Mouse (Mus musculus): ENCODE measurements around the gene Rhbdd1. TPM values are rescaled to one million over a fixed set of nuclear protein-coding genes. Genes with fewer than 3 reads are reported as not detected.

The Rhbdd1 gene
- polyA plus RNA-seq, 1 experiment from 2014 or later = 12.7 TPM

DNA sequence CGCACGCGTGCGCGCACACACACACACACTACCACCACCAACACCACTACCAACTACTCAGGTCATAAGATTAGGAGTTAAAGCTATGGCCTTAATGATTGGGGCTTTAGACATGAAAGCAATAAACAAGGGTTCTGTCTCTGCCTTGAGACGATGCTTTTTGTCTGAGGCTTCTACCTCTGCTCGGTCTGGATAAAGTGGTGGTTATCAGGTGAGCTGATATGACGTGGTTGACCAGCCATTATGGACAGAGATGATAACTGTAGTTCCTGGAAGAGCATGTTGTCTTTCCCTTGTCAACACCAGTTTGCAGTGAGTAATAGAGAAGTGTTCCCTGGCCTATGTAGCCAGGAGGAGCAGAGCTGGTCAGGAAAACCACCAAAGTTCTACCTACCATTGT, 57.7 kb downstream of the Rhbdd1 start:
- no peaks in the 10 kb centered on the region for H3K4me1 ChIP-seq (ENCODE audit: control insufficient read depth, insufficient read depth, low read length)
- H3K27ac ChIP-seq (ENCODE audit: low read length) = no peak overlapping the region
- H3K4me3 ChIP-seq (ENCODE audit: low read length) = no peak overlapping the region
- H3K36me3 ChIP-seq (ENCODE audit: control insufficient read depth, insufficient read depth, low read length) = no peaks in the 10 kb centered on the region
- no peaks in the 10 kb centered on the region for H3K27me3 ChIP-seq (replicated peaks; ENCODE audit: control insufficient read depth, insufficient read depth, low read length)
- H3K9me3 ChIP-seq (ENCODE audit: control insufficient read depth, low read length) = no peaks in the 10 kb centered on the region
- H3K9ac ChIP-seq (ENCODE audit: low read depth, low read length) = no peak overlapping the region
- WGBS = 93% methylated on average over 8 of the region's 8 CpGs
- no peak overlapping the region for H3K4me2 ChIP-seq (ENCODE audit: low read depth, low read length)
- ATAC-seq = no peak

DNA sequence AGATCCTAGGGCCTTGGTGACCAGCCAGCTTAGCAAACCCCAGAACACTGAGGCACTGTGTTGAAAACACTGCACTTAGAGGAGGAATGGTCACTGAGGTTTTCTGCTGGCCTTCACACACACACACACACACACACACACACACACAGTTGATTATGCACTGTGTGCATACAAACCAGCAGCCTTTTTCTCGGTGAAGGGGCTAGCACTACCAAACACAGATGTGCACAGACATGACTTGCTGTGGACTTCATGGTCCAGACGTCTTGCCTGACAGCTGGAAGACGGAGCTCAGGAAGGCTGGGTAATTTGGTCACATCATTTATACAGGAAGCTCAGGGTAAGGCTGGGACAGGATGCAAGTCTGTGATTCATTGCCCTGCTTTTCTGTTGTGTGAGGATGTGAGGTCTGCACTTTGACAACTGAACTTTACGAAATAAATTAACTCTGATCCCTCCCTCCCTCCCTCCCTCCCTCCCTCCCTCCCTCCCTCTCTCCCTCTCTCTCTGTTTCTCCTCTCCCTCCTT, 58.6 kb downstream of the Rhbdd1 start:
- H3K4me3 ChIP-seq (ENCODE audit: low read length) = no peak overlapping the region
- ATAC-seq = no peak
- H3K36me3 ChIP-seq (ENCODE audit: control insufficient read depth, insufficient read depth, low read length) = no peaks in the 10 kb centered on the region
- H3K4me1 ChIP-seq (ENCODE audit: control insufficient read depth, insufficient read depth, low read length) = no peaks in the 10 kb centered on the region
- H3K27me3 ChIP-seq (replicated peaks; ENCODE audit: control insufficient read depth, insufficient read depth, low read length) = no peaks in the 10 kb centered on the region
- H3K9me3 ChIP-seq (ENCODE audit: control insufficient read depth, low read length) = no peaks in the 10 kb centered on the region
- H3K27ac ChIP-seq (ENCODE audit: low read length) = no peak overlapping the region
- no peak overlapping the region for H3K9ac ChIP-seq (ENCODE audit: low read depth, low read length)
- H3K4me2 ChIP-seq (ENCODE audit: low read depth, low read length) = no peak overlapping the region
- WGBS = 40% methylated on average over 4 of the region's 4 CpGs

DNA sequence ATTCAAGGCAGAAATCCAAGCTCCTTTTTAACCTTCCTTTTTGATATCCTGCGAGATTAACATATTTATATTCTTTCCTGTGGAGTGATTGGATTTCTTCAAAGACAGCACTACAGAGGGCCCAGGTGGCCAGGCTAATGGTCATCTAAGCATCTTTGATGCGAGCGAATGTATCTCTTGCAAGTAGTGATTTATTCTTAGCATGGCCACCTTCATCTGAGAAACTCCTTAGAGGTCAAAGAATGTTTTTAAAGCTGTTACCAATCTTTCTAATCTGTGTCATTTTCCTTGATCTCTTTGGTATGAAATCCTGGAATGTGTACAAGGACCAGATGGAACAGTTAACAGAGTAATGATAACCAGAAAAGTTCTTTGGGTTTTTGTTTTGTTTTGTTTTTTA, 59.2 kb downstream of the Rhbdd1 start:
- Histone ChIP-seq H3K4me3 (ENCODE audit: low read length) (no peak overlapping the region), H3K9ac (ENCODE audit: low read depth, low read length) (no peak overlapping the region), H3K4me1 (ENCODE audit: control insufficient read depth, insufficient read depth, low read length) (no peaks in the 10 kb centered on the region), H3K27ac (ENCODE audit: low read length) (no peak overlapping the region), H3K36me3 (ENCODE audit: control insufficient read depth, insufficient read depth, low read length) (no peaks in the 10 kb centered on the region), H3K4me2 (ENCODE audit: low read depth, low read length) (no peak overlapping the region), H3K27me3 (replicated peaks; ENCODE audit: control insufficient read depth, insufficient read depth, low read length) (no peaks in the 10 kb centered on the region), H3K9me3 (ENCODE audit: control insufficient read depth, low read length) (no peaks in the 10 kb centered on the region)
- no peak for ATAC-seq
- WGBS = 57% methylated on average over 3 of the region's 3 CpGs

DNA sequence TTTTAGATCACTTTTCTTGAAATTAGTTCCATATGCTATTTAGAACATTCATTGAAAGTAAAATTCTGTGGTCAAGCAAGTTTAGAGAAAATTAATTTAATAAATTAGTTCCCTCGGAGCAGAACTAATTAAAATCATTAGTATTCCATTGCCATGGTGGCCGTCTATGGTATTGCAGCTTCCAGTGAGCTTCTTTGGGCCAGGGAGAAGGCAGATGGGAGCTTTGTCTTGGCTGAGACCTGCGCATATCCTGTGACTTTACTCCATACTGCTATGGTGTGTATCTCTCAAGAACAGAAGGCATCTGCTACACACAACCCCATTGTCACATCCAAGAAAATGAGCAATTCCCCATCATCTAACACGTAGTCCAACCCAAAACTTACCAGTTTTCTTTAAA, 65.7 kb downstream of the Rhbdd1 start:
- H3K4me1 ChIP-seq (ENCODE audit: control insufficient read depth, insufficient read depth, low read length) = no peaks in the 10 kb centered on the region
- no peaks in the 10 kb centered on the region for H3K27me3 ChIP-seq (replicated peaks; ENCODE audit: control insufficient read depth, insufficient read depth, low read length)
- H3K9ac ChIP-seq (ENCODE audit: low read depth, low read length) = no peak overlapping the region
- no peak for ATAC-seq
- H3K36me3 ChIP-seq (ENCODE audit: control insufficient read depth, insufficient read depth, low read length) = no peaks in the 10 kb centered on the region
- WGBS = 81% methylated on average over 4 of the region's 4 CpGs
- H3K9me3 ChIP-seq (ENCODE audit: control insufficient read depth, low read length) = no peaks in the 10 kb centered on the region
- H3K4me2 ChIP-seq (ENCODE audit: low read depth, low read length) = no peak overlapping the region
- no peak overlapping the region for H3K27ac ChIP-seq (ENCODE audit: low read length)
- H3K4me3 ChIP-seq (ENCODE audit: low read length) = no peak overlapping the region

DNA sequence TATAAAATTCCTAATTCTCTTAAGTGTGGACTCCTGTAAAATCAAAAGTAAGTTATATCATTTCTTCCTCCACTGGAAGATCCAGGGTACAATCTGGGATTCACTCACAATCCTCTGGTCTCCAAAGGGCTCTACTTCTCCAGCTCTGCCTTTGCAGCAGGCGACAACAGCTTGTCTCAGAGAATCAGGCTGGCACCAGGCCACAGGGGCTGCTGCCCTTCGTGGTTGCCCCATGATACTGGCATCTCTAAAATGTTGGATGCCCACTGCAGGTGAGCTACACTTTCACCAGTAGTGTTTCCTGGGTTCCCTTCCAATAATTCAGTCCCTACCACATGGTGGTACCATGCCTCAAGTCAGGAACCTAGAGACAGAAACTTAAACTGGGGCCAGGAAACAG, 67.9 kb downstream of the Rhbdd1 start:
- Histone ChIP-seq H3K36me3 (ENCODE audit: control insufficient read depth, insufficient read depth, low read length) (no peaks in the 10 kb centered on the region), H3K9me3 (ENCODE audit: control insufficient read depth, low read length) (no peaks in the 10 kb centered on the region), H3K4me3 (ENCODE audit: low read length) (no peak overlapping the region), H3K27ac (ENCODE audit: low read length) (no peak overlapping the region), H3K27me3 (replicated peaks; ENCODE audit: control insufficient read depth, insufficient read depth, low read length) (no peaks in the 10 kb centered on the region), H3K4me1 (ENCODE audit: control insufficient read depth, insufficient read depth, low read length) (no peaks in the 10 kb centered on the region), H3K4me2 (ENCODE audit: low read depth, low read length) (no peak overlapping the region), H3K9ac (ENCODE audit: low read depth, low read length) (no peak overlapping the region)
- 83% methylated on average over 2 of the region's 2 CpGs for WGBS
- ATAC-seq = no peak

DNA sequence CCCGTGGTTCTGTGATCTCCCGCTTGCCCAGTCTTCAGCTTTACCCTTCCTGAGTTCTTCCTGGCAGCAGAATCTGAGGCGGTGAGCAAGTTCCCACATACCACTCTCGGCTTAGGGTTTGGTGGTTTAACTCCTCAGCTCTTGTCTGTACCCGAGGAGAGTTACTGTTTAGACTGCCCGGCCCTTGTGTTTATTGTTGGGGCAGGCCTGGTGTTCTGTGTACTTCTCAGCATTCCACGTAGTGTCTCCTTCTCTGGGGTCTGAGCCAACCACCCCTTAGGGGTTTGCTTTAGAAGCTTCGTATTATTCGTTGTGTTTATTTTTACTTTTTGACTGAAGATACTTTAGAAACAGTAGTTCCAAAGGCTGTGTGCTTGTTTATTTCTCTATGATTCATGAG, 68.8 kb downstream of the Rhbdd1 start:
- no peaks in the 10 kb centered on the region for H3K27me3 ChIP-seq (replicated peaks; ENCODE audit: control insufficient read depth, insufficient read depth, low read length)
- ATAC-seq = peak; percentile 40; the same call in 1 of the 2 replicates
- no peak overlapping the region for H3K4me3 ChIP-seq (ENCODE audit: low read length)
- H3K4me2 ChIP-seq (ENCODE audit: low read depth, low read length) = no peak overlapping the region
- H3K36me3 ChIP-seq (ENCODE audit: control insufficient read depth, insufficient read depth, low read length) = no peaks in the 10 kb centered on the region
- H3K4me1 ChIP-seq (ENCODE audit: control insufficient read depth, insufficient read depth, low read length) = no peaks in the 10 kb centered on the region
- H3K9ac ChIP-seq (ENCODE audit: low read depth, low read length) = no peak overlapping the region
- no peak overlapping the region for H3K27ac ChIP-seq (ENCODE audit: low read length)
- no peaks in the 10 kb centered on the region for H3K9me3 ChIP-seq (ENCODE audit: control insufficient read depth, low read length)
- WGBS = 29% methylated on average over 9 of the region's 9 CpGs

DNA sequence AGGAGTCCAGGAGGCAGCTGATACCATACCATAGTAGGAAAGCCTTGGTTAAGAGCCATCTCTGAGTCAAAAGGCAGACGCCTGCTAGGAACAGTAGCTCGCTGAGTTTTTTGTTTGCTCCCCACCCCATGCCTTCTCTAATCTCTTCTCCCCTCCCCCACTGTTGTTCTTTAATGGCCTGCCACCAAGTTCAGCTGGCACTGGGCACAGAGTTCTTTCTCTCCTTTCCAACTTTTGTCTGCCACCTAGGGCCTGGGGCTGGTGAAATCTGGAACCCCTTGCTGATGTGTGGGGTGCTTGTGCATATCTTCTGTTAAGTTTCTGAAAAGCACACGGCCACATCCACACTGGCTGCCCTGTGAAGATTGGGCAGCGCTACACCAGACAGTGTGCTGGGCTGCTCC, 69.6 kb downstream of the Rhbdd1 start:
- ATAC-seq = no peak
- H3K27ac ChIP-seq (ENCODE audit: low read length) = no peak overlapping the region
- no peaks in the 10 kb centered on the region for H3K36me3 ChIP-seq (ENCODE audit: control insufficient read depth, insufficient read depth, low read length)
- WGBS = 58% methylated on average over 4 of the region's 4 CpGs
- H3K4me1 ChIP-seq (ENCODE audit: control insufficient read depth, insufficient read depth, low read length) = no peaks in the 10 kb centered on the region
- H3K27me3 ChIP-seq (replicated peaks; ENCODE audit: control insufficient read depth, insufficient read depth, low read length) = no peaks in the 10 kb centered on the region
- no peak overlapping the region for H3K4me3 ChIP-seq (ENCODE audit: low read length)
- no peaks in the 10 kb centered on the region for H3K9me3 ChIP-seq (ENCODE audit: control insufficient read depth, low read length)
- no peak overlapping the region for H3K9ac ChIP-seq (ENCODE audit: low read depth, low read length)
- no peak overlapping the region for H3K4me2 ChIP-seq (ENCODE audit: low read depth, low read length)

DNA sequence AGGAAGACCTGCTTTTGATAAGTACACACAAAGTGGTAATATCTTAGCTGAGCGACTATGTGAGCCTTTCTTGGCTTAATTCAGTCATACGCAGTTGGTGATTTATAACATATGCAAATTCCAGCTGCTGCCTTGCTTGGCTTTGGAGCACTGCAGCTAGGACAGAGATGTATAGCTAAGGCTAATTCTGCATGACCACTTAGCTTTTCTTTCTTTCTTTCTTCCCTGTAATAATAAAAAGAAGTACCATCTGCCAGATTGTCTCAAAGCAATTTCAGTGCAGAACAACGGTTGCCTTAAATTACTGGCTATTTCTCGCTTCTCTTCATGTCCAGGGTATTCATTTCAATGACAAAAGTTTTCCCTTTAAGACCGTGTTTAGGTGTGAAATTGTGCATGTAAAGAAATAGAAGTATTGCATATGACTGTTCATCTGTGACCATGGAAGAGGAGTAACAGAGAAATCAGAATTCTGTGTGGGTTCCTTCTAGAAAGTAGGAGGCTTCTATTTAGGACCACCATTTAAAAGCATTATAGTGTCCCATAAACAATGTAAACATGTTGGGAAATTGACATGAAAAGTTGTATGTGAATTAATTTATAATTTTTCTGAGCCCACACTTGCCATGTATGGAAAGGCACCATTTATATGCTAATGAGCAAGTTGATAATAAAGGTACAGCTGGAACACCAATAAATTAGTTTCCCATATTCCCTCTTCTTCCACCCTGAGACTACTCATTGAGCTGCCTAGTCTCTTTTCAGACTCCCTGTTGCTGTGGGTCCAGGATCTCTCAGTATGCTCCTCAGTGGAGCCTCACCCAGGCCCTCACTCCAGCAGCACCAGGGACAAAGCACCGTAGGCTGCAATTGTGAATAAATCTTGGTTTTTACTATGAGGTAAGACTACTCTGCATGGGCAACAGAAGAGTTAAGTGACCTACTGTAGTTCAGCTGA, 70.8 kb downstream of the Rhbdd1 start:
- no peak for ATAC-seq
- Histone ChIP-seq H3K4me3 (ENCODE audit: low read length) (no peak overlapping the region), H3K27me3 (replicated peaks; ENCODE audit: control insufficient read depth, insufficient read depth, low read length) (no peaks in the 10 kb centered on the region), H3K9me3 (ENCODE audit: control insufficient read depth, low read length) (no peaks in the 10 kb centered on the region), H3K36me3 (ENCODE audit: control insufficient read depth, insufficient read depth, low read length) (no peaks in the 10 kb centered on the region), H3K27ac (ENCODE audit: low read length) (no peak overlapping the region), H3K4me2 (ENCODE audit: low read depth, low read length) (no peak overlapping the region), H3K4me1 (ENCODE audit: control insufficient read depth, insufficient read depth, low read length) (no peaks in the 10 kb centered on the region), H3K9ac (ENCODE audit: low read depth, low read length) (no peak overlapping the region)
- 55% methylated on average over 6 of the region's 6 CpGs for WGBS

DNA sequence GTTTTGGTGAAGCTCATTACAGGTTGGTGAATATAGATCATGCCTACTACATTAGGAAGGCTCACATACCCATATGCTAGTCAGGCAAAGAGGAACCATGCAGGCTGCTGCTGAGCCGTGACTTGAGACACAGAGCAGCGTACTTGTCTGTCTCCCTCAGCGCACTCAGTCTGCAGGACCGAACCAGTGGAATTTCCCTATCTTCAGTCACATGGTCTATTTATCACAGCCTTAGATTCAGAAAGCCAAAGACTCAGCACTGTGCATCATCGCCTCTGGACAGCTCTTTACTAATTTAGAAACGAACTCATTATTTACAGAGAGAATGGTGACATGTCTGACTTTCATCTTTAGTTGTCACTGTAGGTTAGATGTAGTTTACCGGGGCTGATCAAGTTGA, 73.1 kb downstream of the Rhbdd1 start:
- H3K27ac ChIP-seq (ENCODE audit: low read length) = no peak overlapping the region
- no peak overlapping the region for H3K4me2 ChIP-seq (ENCODE audit: low read depth, low read length)
- H3K4me3 ChIP-seq (ENCODE audit: low read length) = no peak overlapping the region
- no peaks in the 10 kb centered on the region for H3K36me3 ChIP-seq (ENCODE audit: control insufficient read depth, insufficient read depth, low read length)
- ATAC-seq = no peak
- H3K4me1 ChIP-seq (ENCODE audit: control insufficient read depth, insufficient read depth, low read length) = no peaks in the 10 kb centered on the region
- WGBS = 77% methylated on average over 7 of the region's 7 CpGs
- H3K27me3 ChIP-seq (replicated peaks; ENCODE audit: control insufficient read depth, insufficient read depth, low read length) = no peaks in the 10 kb centered on the region
- H3K9me3 ChIP-seq (ENCODE audit: control insufficient read depth, low read length) = no peaks in the 10 kb centered on the region
- H3K9ac ChIP-seq (ENCODE audit: low read depth, low read length) = no peak overlapping the region
